11 mouse cellular contexts compared by ENCODE assay signal in genomic region chr8:6813816-6814215, GRCm38 (mm10).
"Had no signal": no experiment of that assay in that cellular context is flagged by ENCODE, and none has a peak within 500 bp of the region (broad histone marks: within the 10 kb centered on the region; RNA-seq: fewer than 3 reads in every experiment).

No protein-coding gene starts in this region.

- H3K4me2 ChIP-seq: limb, embryonic 13.5 days; liver, embryonic 12.5 days; lung, embryonic 15.5 days; neural tube, embryonic 12.5 days had no signal

- ATAC-seq: liver, embryonic 12.5 days had no signal

- H3K27ac ChIP-seq: limb, embryonic 13.5 days; liver, embryonic 12.5 days; lung, embryonic 15.5 days; neural tube, embryonic 12.5 days had no signal

- H3K4me3 ChIP-seq: limb, embryonic 13.5 days; liver, embryonic 12.5 days; lung, embryonic 15.5 days; neural tube, embryonic 12.5 days had no signal

- H3K9me3 ChIP-seq: limb, embryonic 13.5 days; liver, embryonic 12.5 days; lung, embryonic 15.5 days; neural tube, embryonic 12.5 days had no signal

- H3K4me1 ChIP-seq: liver, embryonic 12.5 days; lung, embryonic 15.5 days; neural tube, embryonic 12.5 days had no signal

- H3K9ac ChIP-seq: limb, embryonic 13.5 days; liver, embryonic 12.5 days; lung, embryonic 15.5 days; neural tube, embryonic 12.5 days had no signal

- H3K36me3 ChIP-seq: limb, embryonic 13.5 days; liver, embryonic 12.5 days; lung, embryonic 15.5 days; neural tube, embryonic 12.5 days had no signal

- DNase-seq: kidney, adult 9 months; kidney, postnatal 10 days; left cerebral cortex, postnatal 4 days; lung, postnatal 14 days; midbrain, embryonic 14.5 days; thymus, adult 18-20 months; thymus, postnatal 14 days had no signal

- H3K27me3 ChIP-seq: limb, embryonic 13.5 days; liver, embryonic 12.5 days; lung, embryonic 15.5 days; neural tube, embryonic 12.5 days had no signal
